ENCODE assay signal across 12 mouse cellular contexts in the genomic region with DNA sequence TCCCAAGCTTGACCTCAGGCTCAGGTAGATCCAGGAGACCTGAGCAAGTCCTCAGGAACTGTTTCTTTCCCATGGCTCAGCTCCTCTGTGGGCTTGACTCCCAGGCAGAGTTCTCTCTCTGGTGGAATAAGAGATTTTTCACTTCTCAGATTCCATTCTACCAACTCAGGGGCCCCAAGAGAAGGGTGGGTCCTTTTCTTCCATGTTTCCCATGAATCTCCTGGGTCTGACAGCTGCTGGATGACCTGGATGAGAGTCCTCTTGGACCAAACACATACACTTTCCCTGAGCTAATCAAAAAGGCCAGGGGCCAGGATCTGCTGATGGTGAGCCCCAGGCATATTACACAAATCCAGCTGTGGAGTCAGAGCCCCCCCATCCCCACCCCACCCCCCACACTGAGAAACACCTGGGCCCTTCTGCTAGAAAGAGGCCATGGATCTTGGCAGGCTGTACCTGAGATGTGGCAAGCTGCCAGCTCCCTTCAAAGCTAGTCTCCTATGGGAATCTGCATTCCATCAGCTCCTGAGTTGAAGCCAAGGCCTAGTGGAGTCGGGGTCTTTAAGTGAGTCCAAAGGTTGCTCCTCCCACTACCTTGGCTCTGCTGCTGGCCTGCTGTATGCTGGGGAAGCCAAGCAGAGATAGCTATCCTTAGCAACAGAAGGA. TPM values are rescaled to one million over a fixed set of nuclear protein-coding genes. Genes with fewer than 3 reads are reported as not detected.
DNase-seq lines count a peak whose midpoint lies in the region; ATAC-seq and TF ChIP-seq lines count a peak whose summit lies in the region.
"Had no signal": no experiment of that assay in that cellular context is flagged by ENCODE, and none has a peak within 500 bp of the region (broad histone marks: within the 10 kb centered on the region; RNA-seq: fewer than 3 reads in every experiment).

No protein-coding gene starts in this region.

- no peak for ATAC-seq in heart, embryonic 12.5 days (ENCODE audit: insufficient number of reproducible peaks, low FRiP score)
- ATAC-seq in lung, embryonic 15.5 days (ENCODE audit: borderline replicate concordance, extremely low read depth, low FRiP score, low TSS enrichment) = peak; percentile 69; the same call in 1 of the 2 replicates
- ATAC-seq in forebrain, postnatal 0 days = no peak

- no peaks in the 10 kb centered on the region for H3K27me3 ChIP-seq in heart, embryonic 12.5 days (replicated peaks)
- no peaks in the 10 kb centered on the region for H3K27me3 ChIP-seq in cerebellum, adult 2 months (ENCODE audit: control insufficient read depth, insufficient read depth, low read length)
- H3K27me3 ChIP-seq in lung, embryonic 15.5 days = no peaks in the 10 kb centered on the region
- no peaks in the 10 kb centered on the region for H3K27me3 ChIP-seq in forebrain, postnatal 0 days (ENCODE audit: insufficient read depth, low read length)

- no peak overlapping the region for H3K4me2 ChIP-seq in heart, embryonic 12.5 days
- no peak overlapping the region for H3K4me2 ChIP-seq in lung, embryonic 15.5 days
- no peak overlapping the region for H3K4me2 ChIP-seq in forebrain, postnatal 0 days (ENCODE audit: low read depth)

- no peaks in the 10 kb centered on the region for H3K36me3 ChIP-seq in heart, embryonic 12.5 days
- no peaks in the 10 kb centered on the region for H3K36me3 ChIP-seq in lung, embryonic 15.5 days
- no peaks in the 10 kb centered on the region for H3K36me3 ChIP-seq in forebrain, postnatal 0 days (ENCODE audit: insufficient read depth)

- H3K9me3 ChIP-seq in heart, embryonic 12.5 days (replicated peaks) = no peaks in the 10 kb centered on the region
- H3K9me3 ChIP-seq in lung, embryonic 15.5 days = no peaks in the 10 kb centered on the region
- H3K9me3 ChIP-seq in forebrain, postnatal 0 days (ENCODE audit: low read length) = no peaks in the 10 kb centered on the region

- TF ChIP-seq POLR2A in cerebellum, adult 2 months (IDR thresholded peaks at IDR 0.05; ENCODE audit: borderline replicate concordance, insufficient read depth, low read length) = no peak

- H3K9ac ChIP-seq in heart, embryonic 12.5 days = no peak overlapping the region
- no peak overlapping the region for H3K9ac ChIP-seq in lung, embryonic 15.5 days
- H3K9ac ChIP-seq in forebrain, postnatal 0 days = no peak overlapping the region

- no peak for TF ChIP-seq CTCF in cerebellum, adult 2 months (IDR thresholded peaks at IDR 0.05; ENCODE audit: borderline replicate concordance, insufficient read depth, low read depth, low read length)
- no peak for TF ChIP-seq CTCF in forebrain, postnatal 0 days (IDR thresholded peaks at IDR 0.05; ENCODE audit: low read depth)

- H3K4me1 ChIP-seq in heart, embryonic 12.5 days (replicated peaks) = peaks cover 23% of the 10 kb centered on the region
- H3K4me1 ChIP-seq in cerebellum, adult 2 months (ENCODE audit: control insufficient read depth, insufficient read depth, low read length) = peaks cover 52% of the 10 kb centered on the region
- H3K4me1 ChIP-seq in lung, embryonic 15.5 days = peaks cover 17% of the 10 kb centered on the region
- no peaks in the 10 kb centered on the region for H3K4me1 ChIP-seq in forebrain, postnatal 0 days (ENCODE audit: insufficient read depth)

- 31% methylated on average over 1 of the region's 1 CpGs for WGBS in heart, embryonic 12.5 days
- WGBS in cerebellum, adult 2 months = 4% methylated on average over 1 of the region's 1 CpGs
- 59% methylated on average over 1 of the region's 1 CpGs for WGBS in lung, embryonic 15.5 days
- WGBS in forebrain, postnatal 0 days = 25% methylated on average over 1 of the region's 1 CpGs

- DNase-seq in heart, postnatal 4 days = peak; percentile 36
- peak; percentile 75 to 79 for DNase-seq in cerebellum, adult 2 months
- peak; percentile 57 for DNase-seq in fibroblast of lung, adult 2 months (ENCODE audit: low read depth)
- DNase-seq in right cerebral cortex, adult 2 months (ENCODE audit: low spot score in 2 of 2) = no peak
- no peak for DNase-seq in forebrain, postnatal 0 days
- DNase-seq in urinary bladder, postnatal 14 days (ENCODE audit: low spot score) = no peak
- DNase-seq: heart, postnatal 36 days had no signal

- H3K4me3 ChIP-seq in heart, embryonic 12.5 days = no peak overlapping the region
- H3K4me3 ChIP-seq in cerebellum, adult 2 months (replicated peaks; ENCODE audit: insufficient read depth, low read depth, low read length) = no peak overlapping the region
- H3K4me3 ChIP-seq in lung, embryonic 15.5 days = no peak overlapping the region
- H3K4me3 ChIP-seq in forebrain, postnatal 0 days (ENCODE audit: low read depth, low read length) = no peak overlapping the region

- H3K27ac ChIP-seq in heart, embryonic 12.5 days (ENCODE audit: poor library complexity, severe bottlenecking) = no peak overlapping the region
- H3K27ac ChIP-seq in cerebellum, adult 2 months (ENCODE audit: insufficient read depth, low read length) = peak overlapping the region; percentile 98
- H3K27ac ChIP-seq in lung, embryonic 15.5 days = peak overlapping the region; percentile 76
- H3K27ac ChIP-seq in forebrain, postnatal 0 days (ENCODE audit: low read depth, low read length) = no peak overlapping the region

RNA-seq across cellular contexts. Expression of a gene that starts 17.9 kb away (rescaled TPM):
- not detected for total RNA-seq in heart, postnatal 4 days (2021)
- polyA plus RNA-seq in heart, embryonic 12.5 days (2016; fragmentation: Nextera tagmentation; extraction: Ambion mirVana) = not detected in 2 replicates
- polyA plus RNA-seq in cerebellum, adult 2 months (2012; rRNA removed) = not detected in 2 replicates
- polyA plus RNA-seq in lung, embryonic 15.5 days (2015; fragmentation: Nextera tagmentation; extraction: Ambion mirVana) = not detected in 2 replicates
- total RNA-seq in forebrain, postnatal 0 days (2014; rRNA removed) = not detected in 2 replicates
- polyA plus RNA-seq in forebrain, postnatal 0 days (2015; fragmentation: Nextera tagmentation; extraction: Ambion mirVana) = not detected in 2 replicates
- total RNA-seq: adrenal gland, postnatal 4 days; heart, postnatal 36 days; left cerebral cortex, postnatal 10 days had no signal
- polyA plus RNA-seq: forebrain, embryonic 11.5 days had no signal

RNA-seq across cellular contexts. Expression of a gene that starts 31.9 kb away (rescaled TPM):
- 1 to 10 TPM; 4.2 to 4.9 TPM for total RNA-seq in heart, postnatal 4 days (2021)
- polyA plus RNA-seq in heart, embryonic 12.5 days (2016; fragmentation: Nextera tagmentation; extraction: Ambion mirVana) = 0.13 and 0.26 TPM in 2 replicates
- 24.0 and 30.8 TPM in 2 replicates for polyA plus RNA-seq in cerebellum, adult 2 months (2012; rRNA removed)
- polyA plus RNA-seq in lung, embryonic 15.5 days (2015; fragmentation: Nextera tagmentation; extraction: Ambion mirVana) = 2.1 TPM in 2 replicates
- total RNA-seq in forebrain, postnatal 0 days (2014; rRNA removed) = 2.4 and 4.4 TPM in 2 replicates
- polyA plus RNA-seq in forebrain, postnatal 0 days (2015; fragmentation: Nextera tagmentation; extraction: Ambion mirVana) = 3.4 and 3.7 TPM in 2 replicates

RNA-seq across cellular contexts. Expression of a gene that starts 48.7 kb away (rescaled TPM):
- 1 to 10 TPM; 7.0 to 9.8 TPM for total RNA-seq in heart, postnatal 4 days (2021)
- 6.4 and 7.3 TPM in 2 replicates for polyA plus RNA-seq in heart, embryonic 12.5 days (2016; fragmentation: Nextera tagmentation; extraction: Ambion mirVana)
- polyA plus RNA-seq in cerebellum, adult 2 months (2012; rRNA removed) = 24.4 and 29.0 TPM in 2 replicates
- polyA plus RNA-seq in lung, embryonic 15.5 days (2015; fragmentation: Nextera tagmentation; extraction: Ambion mirVana) = 10.0 and 10.9 TPM in 2 replicates
- total RNA-seq in forebrain, postnatal 0 days (2014; rRNA removed) = 2.5 and 2.9 TPM in 2 replicates
- polyA plus RNA-seq in forebrain, postnatal 0 days (2015; fragmentation: Nextera tagmentation; extraction: Ambion mirVana) = 1.2 and 1.3 TPM in 2 replicates

Comparison
In these comparisons a context has a peak if more than half of its experiments do, and no peak if none do; other contexts are left out.
1. DNase-seq: peak in heart, postnatal 4 days (single experiment), cerebellum, adult 2 months (2 of 2) and fibroblast of lung, adult 2 months (single experiment); none in right cerebral cortex, adult 2 months (0 of 2), forebrain, postnatal 0 days (single experiment) and urinary bladder, postnatal 14 days (single experiment).
2. H3K27ac ChIP-seq: peak in cerebellum, adult 2 months (single experiment) and lung, embryonic 15.5 days (single experiment); none in heart, embryonic 12.5 days (single experiment) and forebrain, postnatal 0 days (single experiment).